ENCODE assay signal across 11 mouse cellular contexts in the genomic region with DNA sequence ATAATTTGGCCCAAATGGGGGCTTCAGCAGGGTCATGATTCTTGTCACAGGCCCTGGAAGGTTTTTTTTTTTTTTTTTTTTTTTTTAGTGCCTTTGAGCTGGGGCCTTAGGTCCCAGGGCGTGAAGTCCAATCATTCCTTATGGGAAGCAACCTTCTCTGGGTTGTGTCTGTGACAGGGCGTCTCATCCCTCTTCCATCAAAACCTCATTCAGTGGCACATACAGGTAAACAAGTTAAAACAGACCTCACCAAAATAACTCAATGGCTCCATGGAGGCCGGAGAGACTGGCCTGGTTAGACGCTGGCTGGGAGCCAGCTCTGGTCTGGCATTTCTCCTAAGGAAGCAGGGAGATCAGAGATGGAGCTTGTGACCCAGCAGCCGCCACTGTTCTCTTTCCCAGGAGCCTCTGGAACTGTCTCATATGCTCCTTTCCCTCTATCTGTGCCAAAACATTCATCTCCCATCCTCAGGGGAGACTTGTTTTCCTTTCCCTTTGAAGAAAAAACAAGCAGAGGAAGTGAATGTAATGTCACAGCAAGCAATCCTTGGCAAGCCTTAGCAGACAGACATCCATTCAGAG. TPM values are rescaled to one million over a fixed set of nuclear protein-coding genes. Genes with fewer than 3 reads are reported as not detected.
DNase-seq lines count a peak whose midpoint lies in the region; ATAC-seq and TF ChIP-seq lines count a peak whose summit lies in the region.
"Had no signal": no experiment of that assay in that cellular context is flagged by ENCODE, and none has a peak within 500 bp of the region (broad histone marks: within the 10 kb centered on the region; RNA-seq: fewer than 3 reads in every experiment).

No protein-coding gene starts in this region.

- 65% methylated on average over 5 of the region's 5 CpGs for WGBS in hindbrain, embryonic 15.5 days
- 74% methylated on average over 5 of the region's 5 CpGs for WGBS in hindbrain, embryonic 12.5 days
- WGBS in intestine, embryonic 15.5 days: 39% methylated on average over 5 of the region's 5 CpGs

- intact Hi-C loops in gastrocnemius, adult 2 months (cut with DNase I): loop anchor here (10.0 kb wide), 1 partner anchor 356 kb away; a partner anchor contains a TSS

- no peaks in the 10 kb centered on the region for H3K36me3 ChIP-seq in hindbrain, embryonic 15.5 days
- H3K36me3 ChIP-seq in hindbrain, embryonic 12.5 days: no peaks in the 10 kb centered on the region
- no peaks in the 10 kb centered on the region for H3K36me3 ChIP-seq in intestine, embryonic 15.5 days

- no peak overlapping the region for H3K4me2 ChIP-seq in hindbrain, embryonic 15.5 days
- no peak overlapping the region for H3K4me2 ChIP-seq in hindbrain, embryonic 12.5 days (replicated peaks)
- H3K4me2 ChIP-seq in intestine, embryonic 15.5 days (replicated peaks): no peak overlapping the region
- H3K4me2 ChIP-seq: limb, embryonic 12.5 days had no signal

- H3K27ac ChIP-seq in hindbrain, embryonic 15.5 days (replicated peaks): no peak overlapping the region; the same call in 1 of the 2 replicates
- H3K27ac ChIP-seq in hindbrain, embryonic 12.5 days: no peak overlapping the region
- H3K27ac ChIP-seq in gastrocnemius, adult 2 months: peak overlapping the region; percentile 58
- 0 out of 2 replicates have a peak overlapping the region, but pooled peaks have one; percentile 15 for H3K27ac ChIP-seq in intestine, embryonic 15.5 days
- H3K27ac ChIP-seq: limb, embryonic 12.5 days had no signal

- no peaks in the 10 kb centered on the region for H3K27me3 ChIP-seq in hindbrain, embryonic 15.5 days
- H3K27me3 ChIP-seq in hindbrain, embryonic 12.5 days: no peaks in the 10 kb centered on the region
- H3K27me3 ChIP-seq in intestine, embryonic 15.5 days (replicated peaks): no peaks in the 10 kb centered on the region
- H3K27me3 ChIP-seq: CH12.LX; limb, embryonic 12.5 days had no signal

- peak; percentile 56; the same call in 1 of the 2 replicates for ATAC-seq in hindbrain, embryonic 15.5 days (ENCODE audit: low FRiP score, low read depth)
- no peak for ATAC-seq in hindbrain, embryonic 12.5 days (ENCODE audit: low FRiP score)
- peak; percentile 17; the same call in 1 of the 2 replicates for ATAC-seq in intestine, embryonic 15.5 days
- no peak for ATAC-seq in megakaryocyte, adult 5-6 weeks (ENCODE audit: poor library complexity, severe bottlenecking)

- no peak overlapping the region for H3K4me3 ChIP-seq in hindbrain, embryonic 15.5 days
- no peak overlapping the region for H3K4me3 ChIP-seq in hindbrain, embryonic 12.5 days
- H3K4me3 ChIP-seq in gastrocnemius, adult 2 months: no peak overlapping the region
- no peak overlapping the region for H3K4me3 ChIP-seq in intestine, embryonic 15.5 days (replicated peaks)
- H3K4me3 ChIP-seq: limb, embryonic 12.5 days had no signal

- 0 out of 2 replicates have a peak, but pooled peaks cover 5% of the 10 kb centered on the region for H3K4me1 ChIP-seq in hindbrain, embryonic 15.5 days (replicated peaks)
- H3K4me1 ChIP-seq in hindbrain, embryonic 12.5 days: no peaks in the 10 kb centered on the region
- H3K4me1 ChIP-seq in intestine, embryonic 15.5 days (replicated peaks): 0 out of 2 replicates have a peak, but pooled peaks cover 8% of the 10 kb centered on the region
- H3K4me1 ChIP-seq: limb, embryonic 12.5 days had no signal

- no peaks in the 10 kb centered on the region for H3K9me3 ChIP-seq in hindbrain, embryonic 15.5 days
- H3K9me3 ChIP-seq in hindbrain, embryonic 12.5 days (replicated peaks): no peaks in the 10 kb centered on the region
- no peaks in the 10 kb centered on the region for H3K9me3 ChIP-seq in intestine, embryonic 15.5 days
- H3K9me3 ChIP-seq: limb, embryonic 12.5 days had no signal

- no peak overlapping the region for H3K9ac ChIP-seq in hindbrain, embryonic 15.5 days
- H3K9ac ChIP-seq in hindbrain, embryonic 12.5 days: no peak overlapping the region
- H3K9ac ChIP-seq in intestine, embryonic 15.5 days: no peak overlapping the region
- H3K9ac ChIP-seq: limb, embryonic 12.5 days had no signal

- TF ChIP-seq CTCF in gastrocnemius, adult 2 months (IDR thresholded peaks at IDR 0.05): no peak

- peak; percentile 71 for DNase-seq in adrenal gland, adult 2 months
- peak; percentile 80 for DNase-seq in gastrocnemius, adult 2 months
- peak; percentile 70 for DNase-seq in lung, postnatal 10 days
- DNase-seq in B cell, adult 2 months: no peak

RNA-seq across cellular contexts. Expression of a gene that starts 27.7 kb away (rescaled TPM):
- polyA plus RNA-seq in hindbrain, embryonic 15.5 days (2015; fragmentation: Nextera tagmentation; extraction: Ambion mirVana): 10.0 and 11.6 TPM in 2 replicates
- 28.3 and 35.3 TPM in 2 replicates for polyA plus RNA-seq in hindbrain, embryonic 12.5 days (2016; fragmentation: Nextera tagmentation; extraction: Ambion mirVana)
- total RNA-seq in adrenal gland, adult 2 months (2021): 10 to 100 TPM; 40.7 to 53.4 TPM
- 19.2 and 19.8 TPM in 2 replicates for polyA plus RNA-seq in adrenal gland, adult 2 months (2012; rRNA removed)
- total RNA-seq in gastrocnemius, adult 2 months (2021): 10 to 100 TPM; 18.7 to 21.8 TPM
- polyA plus RNA-seq in intestine, embryonic 15.5 days (2015; fragmentation: Nextera tagmentation; extraction: Ambion mirVana): 71.8 and 81.4 TPM in 2 replicates
- 0.59 and 0.71 TPM in 2 replicates for total RNA-seq in megakaryocyte, adult 5-6 weeks (2015)
- 0.49 and 0.99 TPM in 2 replicates for total RNA-seq in megakaryocyte, adult 5-6 weeks (2017)
- total RNA-seq: common myeloid progenitor, adult 5-6 weeks had no signal

RNA-seq across cellular contexts. Expression of a gene that starts 37.6 kb away (rescaled TPM):
- polyA plus RNA-seq in hindbrain, embryonic 15.5 days (2015; fragmentation: Nextera tagmentation; extraction: Ambion mirVana): 28.7 and 33.3 TPM in 2 replicates
- polyA plus RNA-seq in hindbrain, embryonic 12.5 days (2016; fragmentation: Nextera tagmentation; extraction: Ambion mirVana): 24.9 and 25.4 TPM in 2 replicates
- 10 to 100 TPM; 29.4 to 35.2 TPM for total RNA-seq in adrenal gland, adult 2 months (2021)
- polyA plus RNA-seq in adrenal gland, adult 2 months (2012; rRNA removed): 4.7 and 5.7 TPM in 2 replicates
- total RNA-seq in gastrocnemius, adult 2 months (2021): 1 to 10 TPM; 3.6 to 3.8 TPM
- polyA plus RNA-seq in intestine, embryonic 15.5 days (2015; fragmentation: Nextera tagmentation; extraction: Ambion mirVana): 21.7 and 22.0 TPM in 2 replicates
- total RNA-seq in megakaryocyte, adult 5-6 weeks (2015): 42.4 and 45.9 TPM in 2 replicates
- total RNA-seq in megakaryocyte, adult 5-6 weeks (2017): 30.9 and 42.2 TPM in 2 replicates

RNA-seq across cellular contexts. Expression of a gene that starts 37.6 kb away (rescaled TPM):
- polyA plus RNA-seq in hindbrain, embryonic 15.5 days (2015; fragmentation: Nextera tagmentation; extraction: Ambion mirVana): 55.5 and 58.0 TPM in 2 replicates
- 42.3 and 44.6 TPM in 2 replicates for polyA plus RNA-seq in hindbrain, embryonic 12.5 days (2016; fragmentation: Nextera tagmentation; extraction: Ambion mirVana)
- total RNA-seq in adrenal gland, adult 2 months (2021): 10 to 100 TPM; 52.5 to 62.2 TPM
- polyA plus RNA-seq in adrenal gland, adult 2 months (2012; rRNA removed): 44.0 and 55.5 TPM in 2 replicates
- total RNA-seq in gastrocnemius, adult 2 months (2021): 10 to 100 TPM; 21.4 to 22.4 TPM
- polyA plus RNA-seq in intestine, embryonic 15.5 days (2015; fragmentation: Nextera tagmentation; extraction: Ambion mirVana): 38.3 and 40.9 TPM in 2 replicates
- 117 and 132 TPM in 2 replicates for total RNA-seq in megakaryocyte, adult 5-6 weeks (2015)
- total RNA-seq in megakaryocyte, adult 5-6 weeks (2017): 92.7 and 98.2 TPM in 2 replicates

Comparison
In these comparisons a context has a peak if more than half of its experiments do, and no peak if none do; other contexts are left out.
1. ATAC-seq: peak in hindbrain, embryonic 15.5 days (single experiment) and intestine, embryonic 15.5 days (single experiment); none in hindbrain, embryonic 12.5 days (single experiment) and megakaryocyte, adult 5-6 weeks (single experiment).
2. H3K27ac ChIP-seq: peak in gastrocnemius, adult 2 months (single experiment) and intestine, embryonic 15.5 days (single experiment); none in hindbrain, embryonic 15.5 days (single experiment) and hindbrain, embryonic 12.5 days (single experiment).
3. DNase-seq: peak in adrenal gland, adult 2 months (single experiment), gastrocnemius, adult 2 months (single experiment) and lung, postnatal 10 days (single experiment); none in B cell, adult 2 months (0 of 2).